Mouse (Mus musculus) heart, postnatal 0 days (tissue): ENCODE results near the gene Cntf.

Experiments
- CTCF ChIP-seq: IDR thresholded peaks from 2 replicates; pipeline ENCODE4 v1.5.1; 2016; ENCODE audit warnings: antibody characterized with exemption, control low read depth, low read depth
- EP300 ChIP-seq: IDR thresholded peaks from 2 replicates; pipeline ENCODE4 v1.6.1; 2016; ENCODE audit warnings: antibody characterized with exemption, low read depth

- TF ChIP-seq CTCF, result no peak
- TF ChIP-seq EP300, result no peak
Measured at GRCm38 (mm10) chr19:12731036-12731435, 34.4 kb downstream of the Cntf start.
